ENCODE assay signal across 10 mouse cellular contexts in the genomic region with DNA sequence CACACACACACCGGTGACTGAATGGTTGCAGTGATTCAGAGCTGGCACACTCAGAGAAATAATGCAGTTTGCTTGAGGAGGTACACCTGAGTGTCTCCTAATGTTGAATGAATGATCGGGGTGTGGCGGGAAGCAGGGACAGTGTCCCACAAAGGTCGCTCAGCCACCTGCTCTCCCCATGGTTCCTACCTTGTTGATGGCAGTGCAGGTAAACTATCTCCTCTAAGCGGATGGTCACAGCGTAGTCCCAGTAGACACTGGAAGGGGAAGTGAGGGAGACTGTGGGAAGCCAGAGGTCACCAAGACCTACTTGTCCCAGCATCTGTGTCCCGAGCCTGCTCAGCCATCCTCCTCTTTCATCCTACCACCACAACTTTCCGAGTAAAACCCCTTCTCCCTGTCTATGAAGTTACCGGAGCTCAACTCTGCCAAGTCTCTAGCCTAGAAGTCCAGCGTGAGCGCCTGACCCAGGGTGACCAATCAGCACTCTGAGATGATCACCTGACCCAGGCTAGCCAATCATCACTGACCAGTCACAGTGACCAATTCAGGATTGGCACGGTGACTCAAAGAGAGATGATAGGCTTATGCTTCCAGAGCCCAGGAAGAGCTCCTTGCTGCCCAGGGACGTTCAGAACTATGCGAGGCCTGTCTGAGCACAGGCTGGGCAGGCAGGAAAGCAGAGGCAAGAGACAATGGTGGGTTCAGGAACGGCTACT. TPM values are rescaled to one million over a fixed set of nuclear protein-coding genes. Genes with fewer than 3 reads are reported as not detected.
A peak's percentile ranks its signal among the peaks of the same experiment; 100 is the strongest.
DNase-seq lines count a peak whose midpoint lies in the region; ATAC-seq and TF ChIP-seq lines count a peak whose summit lies in the region.
"Had no signal": no experiment of that assay in that cellular context is flagged by ENCODE, and none has a peak within 500 bp of the region (broad histone marks: within the 10 kb centered on the region; RNA-seq: fewer than 3 reads in every experiment).

No protein-coding gene starts in this region.

- DNase-seq in gastrocnemius, postnatal 25 days = peak; percentile 25
- DNase-seq in gastrocnemius, postnatal 4 days (ENCODE audit: low spot score in 2 of 2) = no peak
- peak; percentile 13 for DNase-seq in kidney, adult 9 months
- peak; percentile 75 for DNase-seq in lung, embryonic 14.5 days
- DNase-seq in retina, postnatal 7 days (ENCODE audit: low read depth, low spot score) = peak; percentile 65
- DNase-seq in spleen, adult 18-20 months = no peak
- no peak for DNase-seq in layer of hippocampus, postnatal 10 days (ENCODE audit: low spot score in 2 of 2)

- no peaks in the 10 kb centered on the region for H3K36me3 ChIP-seq in embryonic facial prominence, embryonic 13.5 days
- H3K36me3 ChIP-seq in lung, embryonic 14.5 days (ENCODE audit: insufficient read depth) = no peaks in the 10 kb centered on the region

- H3K4me1 ChIP-seq in embryonic facial prominence, embryonic 13.5 days = no peaks in the 10 kb centered on the region
- H3K4me1 ChIP-seq in lung, embryonic 14.5 days (ENCODE audit: insufficient read depth) = no peaks in the 10 kb centered on the region

- WGBS in embryonic facial prominence, embryonic 13.5 days = 26% methylated on average over 15 of the region's 15 CpGs
- 23% methylated on average over 15 of the region's 15 CpGs for WGBS in lung, embryonic 14.5 days

- ATAC-seq in embryonic facial prominence, embryonic 13.5 days (ENCODE audit: insufficient number of reproducible peaks, insufficient read depth, low FRiP score, low TSS enrichment, low read depth) = no peak
- peak; percentile 85 for ATAC-seq in lung, embryonic 14.5 days (ENCODE audit: insufficient read depth)

- peak overlapping the region; percentile 46 for H3K4me2 ChIP-seq in embryonic facial prominence, embryonic 13.5 days
- H3K4me2 ChIP-seq in lung, embryonic 14.5 days = peak overlapping the region; percentile 50

- H3K9me3 ChIP-seq in embryonic facial prominence, embryonic 13.5 days = no peaks in the 10 kb centered on the region
- H3K9me3 ChIP-seq in lung, embryonic 14.5 days (ENCODE audit: low read depth, low read length) = no peaks in the 10 kb centered on the region

- no peak for TF ChIP-seq CTCF in lung, embryonic 14.5 days (IDR thresholded peaks at IDR 0.05; ENCODE audit: low read depth)

- H3K27ac ChIP-seq in embryonic facial prominence, embryonic 13.5 days = no peak overlapping the region
- H3K27ac ChIP-seq in lung, embryonic 14.5 days (ENCODE audit: low read depth) = no peak overlapping the region

- 0 out of 2 replicates have a peak overlapping the region, but pooled peaks have one; percentile 22 for H3K9ac ChIP-seq in embryonic facial prominence, embryonic 13.5 days
- H3K9ac ChIP-seq in lung, embryonic 14.5 days = 0 out of 2 replicates have a peak overlapping the region, but pooled peaks have one; percentile 0

- peaks cover 6% of the 10 kb centered on the region; the same call in 1 of the 2 replicates for H3K27me3 ChIP-seq in embryonic facial prominence, embryonic 13.5 days
- H3K27me3 ChIP-seq in lung, embryonic 14.5 days (ENCODE audit: insufficient read depth, low read length) = no peaks in the 10 kb centered on the region

- peak overlapping the region; percentile 26 for H3K4me3 ChIP-seq in embryonic facial prominence, embryonic 13.5 days
- H3K4me3 ChIP-seq in lung, embryonic 14.5 days (ENCODE audit: low read depth, low read length) = peak overlapping the region; percentile 28

RNA-seq across cellular contexts. Expression of a gene that starts 30.3 kb away (rescaled TPM):
- total RNA-seq in gastrocnemius, postnatal 25 days (2021) = under 1 TPM; 0.13 to 0.67 TPM
- total RNA-seq in gastrocnemius, postnatal 4 days (2021) = 1 to 10 TPM in 1 of 2 experiments, under 1 TPM in 1; 0.75 to 1.3 TPM
- polyA plus RNA-seq in embryonic facial prominence, embryonic 13.5 days (2015; fragmentation: Nextera tagmentation; extraction: Ambion mirVana) = 2.7 and 3.5 TPM in 2 replicates
- polyA plus RNA-seq in lung, embryonic 14.5 days (2014; fragmentation: Nextera tagmentation; extraction: Ambion mirVana) = 3.8 and 5.2 TPM in 2 replicates
- total RNA-seq in layer of hippocampus, postnatal 10 days (2021) = 10 to 100 TPM; 72.2 to 77.7 TPM
- total RNA-seq: MEL had no signal

RNA-seq across cellular contexts. Expression of a gene that starts 53.6 kb away (rescaled TPM):
- not detected for total RNA-seq in gastrocnemius, postnatal 25 days (2021)
- total RNA-seq in gastrocnemius, postnatal 4 days (2021) = not detected
- 0.61 TPM in 1 of 2 replicates, not detected in the other for polyA plus RNA-seq in embryonic facial prominence, embryonic 13.5 days (2015; fragmentation: Nextera tagmentation; extraction: Ambion mirVana)
- polyA plus RNA-seq in lung, embryonic 14.5 days (2014; fragmentation: Nextera tagmentation; extraction: Ambion mirVana) = not detected in 2 replicates
- under 1 TPM in 1 of 2 experiments, not detected in 1; 0.18 TPM for total RNA-seq in layer of hippocampus, postnatal 10 days (2021)
- total RNA-seq: heart, postnatal 10 days; MEL had no signal

RNA-seq across cellular contexts. Expression of a gene that starts 59.3 kb away (rescaled TPM):
- total RNA-seq in gastrocnemius, postnatal 25 days (2021) = 10 to 100 TPM; 25.7 to 28.0 TPM
- total RNA-seq in gastrocnemius, postnatal 4 days (2021) = 10 to 100 TPM; 50.3 to 50.7 TPM
- 8.6 and 10.2 TPM in 2 replicates for polyA plus RNA-seq in embryonic facial prominence, embryonic 13.5 days (2015; fragmentation: Nextera tagmentation; extraction: Ambion mirVana)
- polyA plus RNA-seq in lung, embryonic 14.5 days (2014; fragmentation: Nextera tagmentation; extraction: Ambion mirVana) = 6.9 TPM in 2 replicates
- total RNA-seq in layer of hippocampus, postnatal 10 days (2021) = 10 to 100 TPM; 55.4 to 56.9 TPM
- total RNA-seq: MEL had no signal

Comparison
In these comparisons a context has a peak if more than half of its experiments do, and no peak if none do; other contexts are left out.
1. DNase-seq: peak in gastrocnemius, postnatal 25 days (single experiment), kidney, adult 9 months (single experiment), lung, embryonic 14.5 days (single experiment) and retina, postnatal 7 days (single experiment); none in gastrocnemius, postnatal 4 days (0 of 2), spleen, adult 18-20 months (0 of 2) and layer of hippocampus, postnatal 10 days (0 of 2).
2. RNA of a gene that starts 30.3 kb away (total RNA-seq): 72.2 to 77.7 TPM in layer of hippocampus, postnatal 10 days; 0.75 to 1.3 TPM in gastrocnemius, postnatal 4 days and 0.13 to 0.67 TPM in gastrocnemius, postnatal 25 days; every median in the first group is over 10 times any median in the second.